Mouse (Mus musculus) thymus, adult 2 months (tissue): ENCODE measurements at regions not wholly inside any gene's neighbourhood (a gene's known extent, or its start where the extent isn't known, plus 50 kb on each side); places are given as distances from the start of the nearest gene placed in this dataset.

Experiments
- DNase-seq: peaks from one replicate; pipeline ENCODE4 v3.0.0; 2021
- H3K27ac ChIP-seq: fragments of 200-500 bp; 2 replicates; pipeline ENCODE4 v1.5.1; 2012; ENCODE audit warnings: low read length, control low read depth; ENCODE audit not compliant: control insufficient read depth, insufficient read depth
- H3K27me3 ChIP-seq: fragments of 200-500 bp; 2 replicates; pipeline ENCODE4 v1.6.1; 2012; ENCODE audit warnings: mild to moderate bottlenecking, low read length, moderate library complexity, mixed read lengths; ENCODE audit not compliant: control insufficient read depth, insufficient read depth
- H3K36me3 ChIP-seq: fragments of 200-500 bp; 2 replicates; pipeline ENCODE4 v1.6.1; 2012; ENCODE audit warnings: mild to moderate bottlenecking, low read length, moderate library complexity; ENCODE audit not compliant: control insufficient read depth, insufficient read depth
- H3K4me1 ChIP-seq: fragments of 200-500 bp; replicated peaks from 2 replicates; pipeline ENCODE4 v1.6.1; 2012; ENCODE audit warnings: low read length; ENCODE audit not compliant: control insufficient read depth, insufficient read depth
- H3K4me3 ChIP-seq: fragments of 200-500 bp; 2 replicates; pipeline ENCODE4 v1.5.1; 2012; ENCODE audit warnings: mild to moderate bottlenecking, low read length, control low read depth, moderate library complexity; ENCODE audit not compliant: control insufficient read depth, insufficient read depth
- CTCF ChIP-seq: fragments of 200-500 bp; IDR thresholded peaks from 2 replicates; pipeline ENCODE4 v1.5.1; 2012; ENCODE audit warnings: mild to moderate bottlenecking, control low read depth, low read length, moderate library complexity, borderline replicate concordance; ENCODE audit not compliant: control insufficient read depth, poor library complexity, insufficient read depth; ENCODE audit errors: extremely low read depth
- POLR2A ChIP-seq: fragments of 200-500 bp; IDR thresholded peaks from 2 replicates; pipeline ENCODE4 v1.6.1; 2012; ENCODE audit warnings: mild to moderate bottlenecking, low read length, control low read depth, moderate library complexity; ENCODE audit not compliant: control insufficient read depth, poor library complexity, insufficient read depth; ENCODE audit errors: extremely low read depth
- WGBS: fragments of 180-500 bp; shearing (Covaris S2); methylation state at CpG from one replicate; pipeline ENCODE4 v1.1.7; 2018; 5-methylcytosine and 5-hydroxymethylcytosine counted together

- 93% methylated on average over 8 of the region's 8 CpGs for WGBS
- H3K36me3 ChIP-seq, result no peaks in the 10 kb centered on the region
- no peaks in the 10 kb centered on the region for H3K27me3 ChIP-seq
- H3K27ac ChIP-seq, result no peak overlapping the region
- H3K4me3 ChIP-seq, result no peak overlapping the region
- TF ChIP-seq POLR2A (no peak), CTCF (no peak)
- H3K4me1 ChIP-seq, result no peaks in the 10 kb centered on the region
- DNase-seq, result no peak
Measured at GRCm38 (mm10) chr10:96504340-96504739, 112.5 kb upstream of the Btg1 start.

DNA sequence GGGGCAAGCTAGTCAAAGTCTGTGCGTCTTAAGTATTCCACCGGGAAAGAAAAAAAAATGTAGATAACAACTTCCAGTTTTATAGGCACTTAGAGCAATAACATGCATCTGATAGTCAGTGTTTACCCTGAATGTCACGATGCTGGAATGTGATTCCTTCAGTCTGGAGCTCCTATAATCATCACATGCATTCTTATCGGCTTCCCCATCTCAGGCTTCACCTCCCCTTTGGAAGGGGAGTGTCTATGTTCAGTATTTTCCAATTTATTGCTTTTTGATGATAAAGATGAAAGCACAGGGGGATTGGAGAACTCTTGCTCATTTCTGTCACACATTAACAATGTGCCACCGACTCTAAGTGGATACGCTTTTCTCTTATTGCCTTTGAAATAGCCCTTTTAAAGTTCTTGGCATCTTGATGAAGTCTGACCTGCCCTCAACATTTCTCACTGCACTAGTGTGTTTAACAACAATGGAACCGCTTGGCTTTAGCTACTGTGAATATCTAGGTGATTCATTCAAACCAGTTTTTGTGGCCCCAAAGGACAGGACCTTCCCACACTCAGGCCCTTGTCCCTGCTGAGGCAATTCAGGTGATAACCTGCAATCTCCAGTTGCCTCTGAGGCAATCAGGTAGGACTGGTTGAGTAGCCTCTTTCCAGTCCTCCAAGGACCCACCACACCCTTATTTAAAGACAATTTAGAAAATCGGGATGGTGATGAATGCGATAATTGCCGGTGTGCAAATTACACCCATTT, 101.5 kb upstream of the Btg1 start:
- 95% methylated on average over 10 of the region's 10 CpGs for WGBS
- no peaks in the 10 kb centered on the region for H3K27me3 ChIP-seq
- TF ChIP-seq CTCF, result no peak
- TF ChIP-seq POLR2A, result no peak
- H3K4me1 ChIP-seq, result no peaks in the 10 kb centered on the region
- no peak overlapping the region for H3K4me3 ChIP-seq
- no peaks in the 10 kb centered on the region for H3K36me3 ChIP-seq
- no peak for DNase-seq
- H3K27ac ChIP-seq, result no peak overlapping the region

DNA sequence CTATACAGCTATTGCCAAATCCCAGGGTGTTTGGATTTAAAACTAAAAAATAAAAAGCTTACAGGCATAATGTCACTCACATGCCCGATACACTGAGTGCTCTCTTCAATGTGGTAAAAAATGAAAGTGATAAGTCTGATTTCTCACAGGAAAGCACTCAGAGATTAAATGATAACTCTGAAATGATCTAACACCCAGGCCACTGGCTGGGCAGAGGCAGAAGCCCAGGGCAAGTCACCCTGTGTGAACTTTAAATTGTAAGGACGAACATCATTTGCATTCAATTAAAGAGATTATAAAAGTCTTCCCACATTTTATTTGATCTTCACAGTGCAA, 100.9 kb upstream of the Btg1 start:
- no peak overlapping the region for H3K4me3 ChIP-seq
- H3K36me3 ChIP-seq, result no peaks in the 10 kb centered on the region
- H3K27ac ChIP-seq, result no peak overlapping the region
- H3K4me1 ChIP-seq, result no peaks in the 10 kb centered on the region
- TF ChIP-seq POLR2A (no peak), CTCF (no peak)
- DNase-seq, result no peak
- no peaks in the 10 kb centered on the region for H3K27me3 ChIP-seq
- WGBS, result 70% methylated on average over 2 of the region's 2 CpGs

DNA sequence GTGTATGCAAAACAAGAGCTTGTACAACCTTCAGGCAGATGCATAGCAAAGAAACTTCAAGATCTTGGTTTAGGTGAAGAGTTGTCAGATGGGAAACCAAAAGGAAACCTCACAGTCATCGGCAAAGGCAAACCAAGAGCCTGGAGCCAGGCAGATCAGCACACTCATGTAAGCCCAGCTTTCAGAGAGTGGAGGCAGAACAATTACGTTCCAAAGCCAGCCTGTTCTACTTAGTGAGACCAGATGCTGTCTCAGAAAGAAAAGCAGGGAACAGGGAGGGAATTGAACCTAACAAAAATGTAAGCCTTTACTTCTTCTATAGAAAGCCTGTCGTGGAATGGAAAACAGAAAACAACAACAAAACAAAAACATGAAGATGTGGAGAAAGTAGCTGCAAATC, 97.4 kb upstream of the Btg1 start:
- H3K36me3 ChIP-seq, result no peaks in the 10 kb centered on the region
- DNase-seq, result no peak
- H3K27me3 ChIP-seq, result no peaks in the 10 kb centered on the region
- no peak overlapping the region for H3K27ac ChIP-seq
- H3K4me3 ChIP-seq, result no peak overlapping the region
- no peak for TF ChIP-seq POLR2A
- TF ChIP-seq CTCF, result no peak
- 56% methylated on average over 3 of the region's 3 CpGs for WGBS
- H3K4me1 ChIP-seq, result no peaks in the 10 kb centered on the region

DNA sequence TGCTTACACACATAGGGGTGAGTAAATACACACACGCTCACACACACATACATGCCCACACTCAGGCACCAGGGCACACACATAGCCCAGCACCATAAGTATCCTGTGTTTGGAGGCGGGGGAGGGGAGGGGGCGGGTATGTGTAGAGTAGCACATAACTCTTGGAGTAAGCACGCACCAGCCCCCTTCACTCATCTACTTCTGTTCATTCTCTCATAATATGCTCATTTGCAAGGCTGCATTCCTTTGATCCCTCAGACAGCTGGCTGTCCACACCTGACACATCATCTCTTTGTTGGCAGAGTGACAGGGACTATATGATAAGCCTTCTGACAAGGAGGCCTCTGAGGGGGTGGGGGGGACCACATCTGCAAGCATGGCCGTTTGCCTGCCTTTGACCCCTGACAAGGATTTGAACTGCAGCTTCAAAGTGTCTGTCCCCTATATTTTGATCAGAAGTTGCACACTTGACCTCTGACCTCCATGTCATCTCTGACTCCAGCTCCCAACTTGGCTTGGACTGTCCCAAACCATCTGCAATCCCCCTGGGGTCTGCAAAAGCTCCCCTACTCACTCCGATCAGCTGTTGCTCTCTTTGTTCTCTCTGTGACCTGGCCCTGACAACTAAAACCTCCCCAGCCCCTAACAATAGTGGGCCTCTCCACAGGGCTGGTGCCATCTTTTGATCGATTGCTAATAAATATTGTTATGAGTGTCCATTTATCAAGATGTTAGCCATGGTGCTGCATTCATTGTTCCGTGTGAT, 95.6 kb upstream of the Btg1 start:
- Histone ChIP-seq H3K36me3 (no peaks in the 10 kb centered on the region), H3K27me3 (no peaks in the 10 kb centered on the region), H3K4me3 (no peak overlapping the region), H3K4me1 (no peaks in the 10 kb centered on the region), H3K27ac (no peak overlapping the region)
- TF ChIP-seq CTCF (no peak), POLR2A (no peak)
- WGBS, result 96% methylated on average over 8 of the region's 8 CpGs
- DNase-seq, result no peak

DNA sequence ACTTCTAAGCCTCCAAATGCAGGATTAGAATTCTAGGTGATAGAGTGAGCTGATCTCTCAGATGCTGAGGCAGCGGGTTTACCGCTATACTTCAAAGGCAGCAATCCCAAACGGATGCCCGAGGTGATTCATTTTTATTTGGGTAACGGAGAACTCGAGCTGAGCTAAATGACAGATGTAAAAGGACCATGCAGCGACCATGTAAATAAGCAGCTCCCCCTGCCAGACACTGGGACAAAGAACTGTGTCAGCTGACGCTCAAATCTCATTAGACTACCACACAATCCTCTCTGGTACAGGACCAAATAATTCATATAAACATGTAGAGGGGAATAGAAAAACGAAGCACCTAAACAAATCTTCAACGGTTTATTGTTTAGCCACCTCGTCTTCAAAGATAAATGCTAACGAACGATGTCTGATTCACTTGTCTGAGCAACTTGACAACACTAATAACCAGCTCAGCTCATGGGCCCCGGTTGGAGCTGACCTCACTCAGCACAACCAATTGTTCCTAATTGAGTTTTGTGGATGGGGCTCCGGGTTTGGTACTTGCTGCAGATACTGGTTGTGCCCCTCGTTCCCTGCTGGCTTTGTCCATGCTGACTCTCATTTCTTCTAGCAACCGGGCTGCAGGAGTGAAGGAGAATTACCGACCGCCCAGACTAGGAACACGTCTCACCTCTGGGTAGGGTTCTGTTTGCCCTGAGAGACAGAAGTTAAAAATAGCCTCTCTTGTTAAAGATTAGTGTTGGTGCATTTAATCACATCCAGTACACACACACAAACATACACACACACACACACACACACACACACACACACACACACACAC, 92.6 kb upstream of the Btg1 start:
- no peak for TF ChIP-seq POLR2A
- no peak for TF ChIP-seq CTCF
- no peaks in the 10 kb centered on the region for H3K4me1 ChIP-seq
- 92% methylated on average over 20 of the region's 20 CpGs for WGBS
- H3K36me3 ChIP-seq, result no peaks in the 10 kb centered on the region
- no peak overlapping the region for H3K4me3 ChIP-seq
- no peak for DNase-seq
- no peak overlapping the region for H3K27ac ChIP-seq
- H3K27me3 ChIP-seq, result no peaks in the 10 kb centered on the region
